Mouse (Mus musculus): Measurements from ENCODE around the gene Pdlim1. TPM values are rescaled to one million over a fixed set of nuclear protein-coding genes. Genes with fewer than 3 reads are reported as not detected.

Gene Pdlim1
- polyA plus RNA-seq, 1 experiment = 133 TPM

GRCm38 (mm10) chr19:40310410-40311130 lies 38.9 kb upstream of the Pdlim1 start:
- no peak for TF ChIP-seq POLR2A (IDR thresholded peaks at IDR 0.05; ENCODE audit: control insufficient read depth, extremely low read depth, insufficient read depth, low read length, poor library complexity)
- TF ChIP-seq CTCF (IDR thresholded peaks at IDR 0.05; ENCODE audit: borderline replicate concordance, control insufficient read depth, extremely low read depth, insufficient read depth, low read length, poor library complexity) = no peak
- 82% methylated on average over 15 of the region's 15 CpGs for WGBS
- DNase-seq = no peak
- H3K4me1 ChIP-seq (replicated peaks; ENCODE audit: control insufficient read depth, insufficient read depth, low read length) = no peaks in the 10 kb centered on the region
- H3K27ac ChIP-seq (ENCODE audit: control insufficient read depth, insufficient read depth, low read length) = no peak overlapping the region
- no peaks in the 10 kb centered on the region for H3K27me3 ChIP-seq (ENCODE audit: control insufficient read depth, insufficient read depth, low read length)
- no peak overlapping the region for H3K4me3 ChIP-seq (ENCODE audit: control insufficient read depth, insufficient read depth, low read length)
- H3K36me3 ChIP-seq (ENCODE audit: control insufficient read depth, insufficient read depth, low read length) = no peaks in the 10 kb centered on the region

- H3K36me3 ChIP-seq (ENCODE audit: control insufficient read depth, insufficient read depth, low read length) = no peaks in the 10 kb centered on the region
- no peak overlapping the region for H3K27ac ChIP-seq (ENCODE audit: control insufficient read depth, insufficient read depth, low read length)
- no peak for TF ChIP-seq CTCF (IDR thresholded peaks at IDR 0.05; ENCODE audit: borderline replicate concordance, control insufficient read depth, extremely low read depth, insufficient read depth, low read length, poor library complexity)
- no peak for TF ChIP-seq POLR2A (IDR thresholded peaks at IDR 0.05; ENCODE audit: control insufficient read depth, extremely low read depth, insufficient read depth, low read length, poor library complexity)
- no peak overlapping the region for H3K4me3 ChIP-seq (ENCODE audit: control insufficient read depth, insufficient read depth, low read length)
- 99% methylated on average over 12 of the region's 12 CpGs for WGBS
- DNase-seq = no peak
- H3K4me1 ChIP-seq (replicated peaks; ENCODE audit: control insufficient read depth, insufficient read depth, low read length) = no peaks in the 10 kb centered on the region
- H3K27me3 ChIP-seq (ENCODE audit: control insufficient read depth, insufficient read depth, low read length) = no peaks in the 10 kb centered on the region
Observed at GRCm38 (mm10) chr19:40309911-40310310, 38.3 kb upstream of the Pdlim1 start.

- no peak for DNase-seq
- TF ChIP-seq CTCF (IDR thresholded peaks at IDR 0.05; ENCODE audit: borderline replicate concordance, control insufficient read depth, extremely low read depth, insufficient read depth, low read length, poor library complexity) (no peak), POLR2A (IDR thresholded peaks at IDR 0.05; ENCODE audit: control insufficient read depth, extremely low read depth, insufficient read depth, low read length, poor library complexity) (no peak)
- no peaks in the 10 kb centered on the region for H3K4me1 ChIP-seq (replicated peaks; ENCODE audit: control insufficient read depth, insufficient read depth, low read length)
- no peak overlapping the region for H3K4me3 ChIP-seq (ENCODE audit: control insufficient read depth, insufficient read depth, low read length)
- 84% methylated on average over 7 of the region's 7 CpGs for WGBS
- no peak overlapping the region for H3K27ac ChIP-seq (ENCODE audit: control insufficient read depth, insufficient read depth, low read length)
- no peaks in the 10 kb centered on the region for H3K27me3 ChIP-seq (ENCODE audit: control insufficient read depth, insufficient read depth, low read length)
- no peaks in the 10 kb centered on the region for H3K36me3 ChIP-seq (ENCODE audit: control insufficient read depth, insufficient read depth, low read length)
Observed at GRCm38 (mm10) chr19:40307550-40307949, 35.9 kb upstream of the Pdlim1 start.

- Histone ChIP-seq H3K36me3 (ENCODE audit: control insufficient read depth, insufficient read depth, low read length) (no peaks in the 10 kb centered on the region), H3K27ac (ENCODE audit: control insufficient read depth, insufficient read depth, low read length) (no peak overlapping the region), H3K4me1 (replicated peaks; ENCODE audit: control insufficient read depth, insufficient read depth, low read length) (no peaks in the 10 kb centered on the region), H3K27me3 (ENCODE audit: control insufficient read depth, insufficient read depth, low read length) (no peaks in the 10 kb centered on the region), H3K4me3 (ENCODE audit: control insufficient read depth, insufficient read depth, low read length) (no peak overlapping the region)
- DNase-seq = no peak
- 93% methylated on average over 2 of the region's 2 CpGs for WGBS
- TF ChIP-seq CTCF (IDR thresholded peaks at IDR 0.05; ENCODE audit: borderline replicate concordance, control insufficient read depth, extremely low read depth, insufficient read depth, low read length, poor library complexity) = no peak
- no peak for TF ChIP-seq POLR2A (IDR thresholded peaks at IDR 0.05; ENCODE audit: control insufficient read depth, extremely low read depth, insufficient read depth, low read length, poor library complexity)
Observed at GRCm38 (mm10) chr19:40306631-40307030, 35.0 kb upstream of the Pdlim1 start.

- no peak overlapping the region for H3K27ac ChIP-seq (ENCODE audit: control insufficient read depth, insufficient read depth, low read length)
- H3K36me3 ChIP-seq (ENCODE audit: control insufficient read depth, insufficient read depth, low read length) = no peaks in the 10 kb centered on the region
- H3K4me3 ChIP-seq (ENCODE audit: control insufficient read depth, insufficient read depth, low read length) = no peak overlapping the region
- H3K27me3 ChIP-seq (ENCODE audit: control insufficient read depth, insufficient read depth, low read length) = no peaks in the 10 kb centered on the region
- TF ChIP-seq POLR2A (IDR thresholded peaks at IDR 0.05; ENCODE audit: control insufficient read depth, extremely low read depth, insufficient read depth, low read length, poor library complexity) (no peak), CTCF (IDR thresholded peaks at IDR 0.05; ENCODE audit: borderline replicate concordance, control insufficient read depth, extremely low read depth, insufficient read depth, low read length, poor library complexity) (no peak)
- DNase-seq = no peak
- no peaks in the 10 kb centered on the region for H3K4me1 ChIP-seq (replicated peaks; ENCODE audit: control insufficient read depth, insufficient read depth, low read length)
- WGBS = 89% methylated on average over 7 of the region's 7 CpGs
Observed at GRCm38 (mm10) chr19:40305456-40305855, 33.8 kb upstream of the Pdlim1 start.

- 96% methylated on average over 9 of the region's 9 CpGs for WGBS
- Histone ChIP-seq H3K4me3 (ENCODE audit: control insufficient read depth, insufficient read depth, low read length) (no peak overlapping the region), H3K27me3 (ENCODE audit: control insufficient read depth, insufficient read depth, low read length) (no peaks in the 10 kb centered on the region), H3K27ac (ENCODE audit: control insufficient read depth, insufficient read depth, low read length) (no peak overlapping the region), H3K4me1 (replicated peaks; ENCODE audit: control insufficient read depth, insufficient read depth, low read length) (no peaks in the 10 kb centered on the region), H3K36me3 (ENCODE audit: control insufficient read depth, insufficient read depth, low read length) (no peaks in the 10 kb centered on the region)
- TF ChIP-seq CTCF (IDR thresholded peaks at IDR 0.05; ENCODE audit: borderline replicate concordance, control insufficient read depth, extremely low read depth, insufficient read depth, low read length, poor library complexity) (no peak), POLR2A (IDR thresholded peaks at IDR 0.05; ENCODE audit: control insufficient read depth, extremely low read depth, insufficient read depth, low read length, poor library complexity) (no peak)
- no peak for DNase-seq
Observed at GRCm38 (mm10) chr19:40302916-40303315, 31.3 kb upstream of the Pdlim1 start.
